Mouse (Mus musculus) thymus, adult 2 months (tissue): ENCODE results near the gene Cyp2b19. TPM values are rescaled to one million over a fixed set of nuclear protein-coding genes. Genes with fewer than 3 reads are reported as not detected.

Experiments
- DNase-seq: peaks from one replicate; pipeline ENCODE4 v3.0.0; 2021
- H3K27ac ChIP-seq: fragments of 200-500 bp; 2 replicates; pipeline ENCODE4 v1.5.1; 2012; ENCODE audit warnings: low read length, control low read depth; ENCODE audit not compliant: control insufficient read depth, insufficient read depth
- H3K27me3 ChIP-seq: fragments of 200-500 bp; 2 replicates; pipeline ENCODE4 v1.6.1; 2012; ENCODE audit warnings: mild to moderate bottlenecking, low read length, moderate library complexity, mixed read lengths; ENCODE audit not compliant: control insufficient read depth, insufficient read depth
- H3K36me3 ChIP-seq: fragments of 200-500 bp; 2 replicates; pipeline ENCODE4 v1.6.1; 2012; ENCODE audit warnings: mild to moderate bottlenecking, low read length, moderate library complexity; ENCODE audit not compliant: control insufficient read depth, insufficient read depth
- H3K4me1 ChIP-seq: fragments of 200-500 bp; replicated peaks from 2 replicates; pipeline ENCODE4 v1.6.1; 2012; ENCODE audit warnings: low read length; ENCODE audit not compliant: control insufficient read depth, insufficient read depth
- H3K4me3 ChIP-seq: fragments of 200-500 bp; 2 replicates; pipeline ENCODE4 v1.5.1; 2012; ENCODE audit warnings: mild to moderate bottlenecking, low read length, control low read depth, moderate library complexity; ENCODE audit not compliant: control insufficient read depth, insufficient read depth
- CTCF ChIP-seq: fragments of 200-500 bp; IDR thresholded peaks from 2 replicates; pipeline ENCODE4 v1.5.1; 2012; ENCODE audit warnings: mild to moderate bottlenecking, control low read depth, low read length, moderate library complexity, borderline replicate concordance; ENCODE audit not compliant: control insufficient read depth, poor library complexity, insufficient read depth; ENCODE audit errors: extremely low read depth
- POLR2A ChIP-seq: fragments of 200-500 bp; IDR thresholded peaks from 2 replicates; pipeline ENCODE4 v1.6.1; 2012; ENCODE audit warnings: mild to moderate bottlenecking, low read length, control low read depth, moderate library complexity; ENCODE audit not compliant: control insufficient read depth, poor library complexity, insufficient read depth; ENCODE audit errors: extremely low read depth
- WGBS: fragments of 180-500 bp; shearing (Covaris S2); methylation state at CpG from one replicate; pipeline ENCODE4 v1.1.7; 2018; 5-methylcytosine and 5-hydroxymethylcytosine counted together
- polyA plus RNA-seq: library from polyadenylated mRNA; depleted of rRNA; stranded (reverse); fragments of >200 nt; gene quantifications from 2 replicates; pipeline ENCODE4 v1.2.3, GENCODE M21; 2012

Gene Cyp2b19
- polyA plus RNA-seq, 1 experiment: 3.2 TPM

- DNase-seq: no peak
- H3K27ac ChIP-seq: no peak overlapping the region
- 84% methylated on average over 3 of the region's 3 CpGs for WGBS
- H3K27me3 ChIP-seq: no peaks in the 10 kb centered on the region
- no peaks in the 10 kb centered on the region for H3K4me1 ChIP-seq
- TF ChIP-seq CTCF (no peak), POLR2A (no peak)
- no peaks in the 10 kb centered on the region for H3K36me3 ChIP-seq
- H3K4me3 ChIP-seq: no peak overlapping the region
These were observed 16.1 kb downstream of the Cyp2b19 start for GRCm38 (mm10) chr7:26772866-26773586.

- TF ChIP-seq POLR2A (no peak), CTCF (no peak)
- Histone ChIP-seq H3K27ac (no peak overlapping the region), H3K4me1 (no peaks in the 10 kb centered on the region), H3K4me3 (no peak overlapping the region), H3K27me3 (no peaks in the 10 kb centered on the region), H3K36me3 (no peaks in the 10 kb centered on the region)
- no peak for DNase-seq
- 20% methylated on average over 6 of the region's 6 CpGs for WGBS
These were observed 18.9 kb downstream of the Cyp2b19 start for GRCm38 (mm10) chr7:26775866-26776265.

GRCm38 (mm10) chr7:26777806-26778205, 20.9 kb downstream of the Cyp2b19 start:
- TF ChIP-seq CTCF: no peak
- TF ChIP-seq POLR2A: no peak
- Histone ChIP-seq H3K27me3 (no peaks in the 10 kb centered on the region), H3K4me3 (no peak overlapping the region), H3K36me3 (no peaks in the 10 kb centered on the region), H3K27ac (no peak overlapping the region), H3K4me1 (no peaks in the 10 kb centered on the region)
- no peak for DNase-seq
- 53% methylated on average over 2 of the region's 2 CpGs for WGBS

- no peaks in the 10 kb centered on the region for H3K4me1 ChIP-seq
- H3K27ac ChIP-seq: no peak overlapping the region
- no peaks in the 10 kb centered on the region for H3K36me3 ChIP-seq
- H3K27me3 ChIP-seq: no peaks in the 10 kb centered on the region
- TF ChIP-seq POLR2A: no peak
- no peak for TF ChIP-seq CTCF
- H3K4me3 ChIP-seq: no peak overlapping the region
- DNase-seq: no peak
- WGBS: 37% methylated on average over 6 of the region's 6 CpGs
These were observed 21.5 kb downstream of the Cyp2b19 start for GRCm38 (mm10) chr7:26778474-26778873.

- TF ChIP-seq CTCF: no peak
- no peak for TF ChIP-seq POLR2A
- Histone ChIP-seq H3K4me3 (no peak overlapping the region), H3K36me3 (no peaks in the 10 kb centered on the region), H3K27me3 (no peaks in the 10 kb centered on the region), H3K27ac (no peak overlapping the region), H3K4me1 (no peaks in the 10 kb centered on the region)
- 84% methylated on average over 5 of the region's 5 CpGs for WGBS
- DNase-seq: no peak
These were observed 23.0 kb downstream of the Cyp2b19 start for GRCm38 (mm10) chr7:26779799-26780416.

- WGBS: 17% methylated on average over 11 of the region's 11 CpGs
- DNase-seq: no peak
- Histone ChIP-seq H3K36me3 (no peaks in the 10 kb centered on the region), H3K27ac (no peak overlapping the region), H3K4me1 (no peaks in the 10 kb centered on the region), H3K4me3 (no peak overlapping the region), H3K27me3 (no peaks in the 10 kb centered on the region)
- no peak for TF ChIP-seq POLR2A
- TF ChIP-seq CTCF: no peak
These were observed 23.6 kb downstream of the Cyp2b19 start for GRCm38 (mm10) chr7:26780510-26780909.
